Mouse (Mus musculus) forelimb bud, embryonic 11.5 days (tissue): Measurements from ENCODE around the gene Col6a4.

ENCODE experiments used
- DNase-seq: peaks from one replicate; pipeline ENCODE4 v3.0.0-alpha.2; 2012; ENCODE audit warnings: low read depth, low spot score

The Col6a4 gene

DNA sequence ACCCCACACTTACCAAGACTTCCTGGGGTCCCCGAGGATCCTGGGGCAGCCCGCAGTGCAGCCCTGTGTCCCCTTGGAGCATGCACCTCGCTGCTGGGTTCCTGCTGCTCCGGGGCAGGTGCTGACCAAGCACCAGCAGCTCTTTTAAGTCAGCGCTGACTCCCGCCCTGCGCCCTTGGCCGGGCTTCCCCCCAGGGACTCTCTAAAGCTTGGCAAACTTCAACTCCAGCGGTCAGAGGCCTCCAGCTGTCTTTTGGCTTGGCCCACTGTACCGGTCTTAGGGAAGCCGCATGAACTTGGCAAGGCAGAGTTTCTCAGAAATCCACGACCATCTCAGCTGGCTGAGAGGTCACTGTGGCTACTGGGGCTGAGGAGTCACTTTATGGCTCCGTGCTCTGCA, 136.1 kb downstream of the Col6a4 start, which contains the start of gene Col6a5:
Gene Col6a5 (minus strand): TSS at position 111 of the 400 bp plus-strand sequence.
- no peak for DNase-seq

DNA sequence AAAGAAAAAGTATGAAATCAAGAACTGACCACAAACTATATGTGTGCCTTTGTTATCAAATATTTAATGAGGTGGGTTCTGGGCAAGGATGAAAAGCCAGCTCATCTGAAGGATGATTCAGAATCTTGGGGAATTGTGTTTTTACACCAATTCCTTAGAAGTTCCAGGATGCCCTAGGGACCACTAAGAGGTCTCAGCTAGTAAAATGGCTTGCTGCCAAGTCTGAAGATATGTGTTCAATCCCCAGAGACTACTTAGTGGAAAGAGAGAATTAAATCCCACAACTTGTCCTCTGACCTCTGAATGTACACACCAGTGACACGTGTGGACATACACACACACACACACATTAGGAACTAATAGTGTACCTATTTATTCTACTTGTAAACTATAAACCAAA, 137.5 kb downstream of the Col6a4 start:
- DNase-seq, result no peak

DNA sequence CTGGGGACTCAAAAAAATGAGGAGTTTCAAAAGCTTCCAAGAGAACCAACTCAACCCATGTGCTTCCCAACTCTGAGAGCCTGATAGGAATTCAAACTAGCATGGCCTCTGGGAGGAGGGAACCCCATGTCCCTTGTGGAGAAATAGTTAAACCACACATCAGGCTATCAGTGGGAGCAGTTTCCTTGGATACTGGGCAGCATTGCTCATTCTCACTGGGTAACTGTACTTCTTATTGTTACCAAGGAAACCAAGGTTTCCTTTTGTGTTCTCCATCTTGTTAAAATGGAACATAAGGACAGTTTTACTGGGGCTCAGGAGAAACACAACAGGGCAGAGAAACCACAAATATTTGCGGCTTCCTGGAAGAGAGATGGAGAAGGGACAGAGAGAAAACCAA, 146.8 kb downstream of the Col6a4 start:
- DNase-seq, result no peak

DNA sequence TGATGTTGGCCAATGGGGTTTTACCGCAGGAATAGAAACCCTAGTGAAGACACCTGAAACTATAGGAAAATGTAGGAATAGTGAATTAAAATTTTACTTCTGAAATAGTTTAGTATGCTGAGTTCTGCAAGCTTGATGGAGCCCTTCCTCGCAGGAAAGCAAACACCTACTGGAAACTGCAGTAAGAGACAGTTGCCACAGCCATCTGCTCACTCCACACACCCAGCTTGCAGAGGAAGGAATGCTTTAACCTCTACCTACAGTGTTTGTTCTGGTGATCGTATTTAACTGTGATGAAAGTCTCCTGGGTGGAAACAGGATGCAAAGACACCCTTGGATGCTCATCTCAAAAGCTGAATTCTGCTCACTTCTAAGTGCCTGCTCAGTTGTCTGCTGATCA, 149.0 kb downstream of the Col6a4 start:
- DNase-seq, result no peak
